Mouse (Mus musculus) thymus, adult 2 months (tissue): ENCODE measurements at regions not wholly inside any gene's neighbourhood (a gene's known extent, or its start where the extent isn't known, plus 50 kb on each side); places are given as distances from the start of the nearest gene placed in this dataset.

Experiments
- DNase-seq: peaks from one replicate; pipeline ENCODE4 v3.0.0; 2021
- H3K27ac ChIP-seq: fragments of 200-500 bp; 2 replicates; pipeline ENCODE4 v1.5.1; 2012; ENCODE audit warnings: low read length, control low read depth; ENCODE audit not compliant: control insufficient read depth, insufficient read depth
- H3K27me3 ChIP-seq: fragments of 200-500 bp; 2 replicates; pipeline ENCODE4 v1.6.1; 2012; ENCODE audit warnings: mild to moderate bottlenecking, low read length, moderate library complexity, mixed read lengths; ENCODE audit not compliant: control insufficient read depth, insufficient read depth
- H3K36me3 ChIP-seq: fragments of 200-500 bp; 2 replicates; pipeline ENCODE4 v1.6.1; 2012; ENCODE audit warnings: mild to moderate bottlenecking, low read length, moderate library complexity; ENCODE audit not compliant: control insufficient read depth, insufficient read depth
- H3K4me1 ChIP-seq: fragments of 200-500 bp; replicated peaks from 2 replicates; pipeline ENCODE4 v1.6.1; 2012; ENCODE audit warnings: low read length; ENCODE audit not compliant: control insufficient read depth, insufficient read depth
- H3K4me3 ChIP-seq: fragments of 200-500 bp; 2 replicates; pipeline ENCODE4 v1.5.1; 2012; ENCODE audit warnings: mild to moderate bottlenecking, low read length, control low read depth, moderate library complexity; ENCODE audit not compliant: control insufficient read depth, insufficient read depth
- CTCF ChIP-seq: fragments of 200-500 bp; IDR thresholded peaks from 2 replicates; pipeline ENCODE4 v1.5.1; 2012; ENCODE audit warnings: mild to moderate bottlenecking, control low read depth, low read length, moderate library complexity, borderline replicate concordance; ENCODE audit not compliant: control insufficient read depth, poor library complexity, insufficient read depth; ENCODE audit errors: extremely low read depth
- POLR2A ChIP-seq: fragments of 200-500 bp; IDR thresholded peaks from 2 replicates; pipeline ENCODE4 v1.6.1; 2012; ENCODE audit warnings: mild to moderate bottlenecking, low read length, control low read depth, moderate library complexity; ENCODE audit not compliant: control insufficient read depth, poor library complexity, insufficient read depth; ENCODE audit errors: extremely low read depth
- WGBS: fragments of 180-500 bp; shearing (Covaris S2); methylation state at CpG from one replicate; pipeline ENCODE4 v1.1.7; 2018; 5-methylcytosine and 5-hydroxymethylcytosine counted together

GRCm38 (mm10) chr13:111920534-111920933 is 111.7 kb upstream of the Map3k1 start:
- Histone ChIP-seq H3K27ac (no peak overlapping the region), H3K4me1 (no peaks in the 10 kb centered on the region), H3K4me3 (no peak overlapping the region), H3K27me3 (no peaks in the 10 kb centered on the region), H3K36me3 (no peaks in the 10 kb centered on the region)
- DNase-seq = no peak
- TF ChIP-seq CTCF (no peak), POLR2A (no peak)
- 68% methylated on average over 2 of the region's 2 CpGs for WGBS

GRCm38 (mm10) chr13:111921142-111922035 is 112.6 kb upstream of the Map3k1 start:
- 93% methylated on average over 5 of the region's 5 CpGs for WGBS
- Histone ChIP-seq H3K36me3 (no peaks in the 10 kb centered on the region), H3K27ac (no peak overlapping the region), H3K27me3 (no peaks in the 10 kb centered on the region), H3K4me1 (no peaks in the 10 kb centered on the region), H3K4me3 (no peak overlapping the region)
- no peak for DNase-seq
- TF ChIP-seq POLR2A (no peak), CTCF (no peak)

- no peak overlapping the region for H3K4me3 ChIP-seq
- no peak overlapping the region for H3K27ac ChIP-seq
- no peaks in the 10 kb centered on the region for H3K27me3 ChIP-seq
- no peak for TF ChIP-seq CTCF
- TF ChIP-seq POLR2A = no peak
- DNase-seq = no peak
- no peaks in the 10 kb centered on the region for H3K4me1 ChIP-seq
- no peaks in the 10 kb centered on the region for H3K36me3 ChIP-seq
- WGBS = 97% methylated on average over 7 of the region's 7 CpGs
Measured at GRCm38 (mm10) chr13:111925349-111925748, 116.6 kb upstream of the Map3k1 start.

GRCm38 (mm10) chr13:111926801-111927200 is 118.0 kb upstream of the Map3k1 start:
- Histone ChIP-seq H3K4me3 (no peak overlapping the region), H3K27ac (no peak overlapping the region), H3K27me3 (no peaks in the 10 kb centered on the region), H3K36me3 (no peaks in the 10 kb centered on the region), H3K4me1 (no peaks in the 10 kb centered on the region)
- WGBS = 97% methylated on average over 8 of the region's 8 CpGs
- DNase-seq = no peak
- TF ChIP-seq POLR2A (no peak), CTCF (no peak)

- WGBS = 96% methylated on average over 3 of the region's 3 CpGs
- Histone ChIP-seq H3K4me3 (no peak overlapping the region), H3K4me1 (no peaks in the 10 kb centered on the region), H3K36me3 (no peaks in the 10 kb centered on the region), H3K27ac (no peak overlapping the region), H3K27me3 (no peaks in the 10 kb centered on the region)
- no peak for TF ChIP-seq CTCF
- no peak for TF ChIP-seq POLR2A
- DNase-seq = no peak
Measured at GRCm38 (mm10) chr13:111927489-111927888, 118.7 kb upstream of the Map3k1 start.

- H3K27ac ChIP-seq = no peak overlapping the region
- H3K4me3 ChIP-seq = no peak overlapping the region
- H3K27me3 ChIP-seq = no peaks in the 10 kb centered on the region
- no peaks in the 10 kb centered on the region; the same call in 1 of the 2 replicates for H3K4me1 ChIP-seq
- no peaks in the 10 kb centered on the region for H3K36me3 ChIP-seq
- no peak for DNase-seq
- WGBS = 97% methylated on average over 9 of the region's 9 CpGs
- no peak for TF ChIP-seq CTCF
- TF ChIP-seq POLR2A = no peak
Measured at GRCm38 (mm10) chr13:111928636-111929544, 120.1 kb upstream of the Map3k1 start.
